Mouse (Mus musculus) intestine, embryonic 15.5 days (tissue): Measurements from ENCODE around the gene Nrgn. TPM values are rescaled to one million over a fixed set of nuclear protein-coding genes. Genes with fewer than 3 reads are reported as not detected.

Source experiments
- ATAC-seq: fragments of 200-750 bp; cut with Nextera tagmentation; 2 replicates; pipeline ENCODE4 v1.8.0; 2017; ENCODE audit warnings: moderate TSS enrichment, moderate library complexity
- H3K27ac ChIP-seq: fragments of 300-500 bp; sonication (generic); 2 replicates; pipeline ENCODE4 v1.5.1; 2015; ENCODE audit warnings: mild to moderate bottlenecking, inconsistent platforms
- H3K27me3 ChIP-seq: fragments of 300-500 bp; sonication (generic); replicated peaks from 2 replicates; pipeline ENCODE4 v1.6.1; 2015; ENCODE audit warnings: inconsistent platforms
- H3K36me3 ChIP-seq: fragments of 300-500 bp; sonication (generic); 2 replicates; pipeline ENCODE4 v1.6.1; 2015; ENCODE audit warnings: inconsistent platforms
- H3K4me1 ChIP-seq: fragments of 300-500 bp; sonication (generic); replicated peaks from 2 replicates; pipeline ENCODE4 v1.6.1; 2015; ENCODE audit warnings: inconsistent platforms
- H3K4me2 ChIP-seq: fragments of 300-500 bp; sonication (generic); replicated peaks from 2 replicates; pipeline ENCODE4 v1.6.1; 2015; ENCODE audit warnings: mild to moderate bottlenecking, inconsistent platforms
- H3K4me3 ChIP-seq: fragments of 300-500 bp; sonication (generic); replicated peaks from 2 replicates; pipeline ENCODE4 v1.5.1; 2015; ENCODE audit warnings: inconsistent platforms
- H3K9ac ChIP-seq: fragments of 300-500 bp; sonication (generic); 2 replicates; pipeline ENCODE4 v1.6.1; 2015; ENCODE audit warnings: inconsistent platforms
- H3K9me3 ChIP-seq: fragments of 300-500 bp; sonication (generic); 2 replicates; pipeline ENCODE4 v1.6.1; 2016; ENCODE audit warnings: inconsistent platforms
- WGBS: fragments of 180-500 bp; shearing (Covaris S2); methylation state at CpG from one replicate; pipeline ENCODE4 v1.1.7; 2015; 5-methylcytosine and 5-hydroxymethylcytosine counted together
- polyA plus RNA-seq: library from polyadenylated mRNA; unstranded; fragments of >200 nt; fragmentation: Nextera tagmentation; extraction: Ambion mirVana; gene quantifications from 2 replicates; pipeline ENCODE4 v1.2.1, GENCODE M21; 2015

Nrgn gene
- polyA plus RNA-seq, 1 experiment from 2014 or later, result 3.7 TPM

- no peaks in the 10 kb centered on the region for H3K36me3 ChIP-seq
- no peaks in the 10 kb centered on the region for H3K9me3 ChIP-seq
- 67% methylated on average over 1 of the region's 1 CpGs for WGBS
- peaks cover 16% of the 10 kb centered on the region for H3K4me1 ChIP-seq
- ATAC-seq, result no peak
- no peak overlapping the region for H3K27ac ChIP-seq
- H3K4me2 ChIP-seq, result no peak overlapping the region
- H3K9ac ChIP-seq, result no peak overlapping the region
- H3K4me3 ChIP-seq, result no peak overlapping the region
- peaks cover 45% of the 10 kb centered on the region for H3K27me3 ChIP-seq
Measured at GRCm38 (mm10) chr9:37550435-37550834, 2.3 kb downstream of the Nrgn start.

DNA sequence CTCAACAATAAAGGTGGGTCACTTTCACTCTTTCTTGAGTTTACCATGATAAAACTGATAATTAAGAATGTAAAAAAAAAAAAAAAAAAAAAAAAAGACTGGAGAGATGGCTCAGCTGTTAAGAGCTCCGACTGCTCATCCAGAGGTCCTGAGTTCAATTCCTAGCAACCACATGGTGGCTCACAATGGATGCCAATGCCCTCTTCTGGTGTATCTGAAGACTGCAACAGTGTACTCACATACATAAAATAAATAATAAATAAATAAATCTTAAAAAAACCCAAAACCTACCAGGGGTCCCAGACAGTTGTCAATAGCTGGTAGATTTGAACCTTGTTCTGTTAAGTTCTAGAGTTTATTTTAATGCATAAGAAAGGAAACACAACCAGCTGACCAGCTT, 5.8 kb downstream of the Nrgn start:
- Histone ChIP-seq H3K4me3 (no peak overlapping the region), H3K27ac (no peak overlapping the region), H3K4me2 (no peak overlapping the region), H3K9me3 (no peaks in the 10 kb centered on the region), H3K4me1 (peaks cover 10% of the 10 kb centered on the region), H3K36me3 (no peaks in the 10 kb centered on the region), H3K27me3 (peaks cover 32% of the 10 kb centered on the region), H3K9ac (no peak overlapping the region)
- no peak for ATAC-seq
- WGBS, result 79% methylated on average over 1 of the region's 1 CpGs

GRCm38 (mm10) chr9:37545847-37546452, 6.8 kb downstream of the Nrgn start:
- H3K27me3 ChIP-seq, result peaks cover 25% of the 10 kb centered on the region
- no peak overlapping the region for H3K27ac ChIP-seq
- no peaks in the 10 kb centered on the region for H3K9me3 ChIP-seq
- no peak overlapping the region for H3K4me3 ChIP-seq
- no peaks in the 10 kb centered on the region for H3K36me3 ChIP-seq
- ATAC-seq, result no peak; the same call in 1 of the 2 replicates
- peaks cover 7% of the 10 kb centered on the region; the same call in 1 of the 2 replicates for H3K4me1 ChIP-seq
- no peak overlapping the region for H3K9ac ChIP-seq
- H3K4me2 ChIP-seq, result peak overlapping the region; percentile 37
- WGBS, result 20% methylated on average over 27 of the region's 27 CpGs

GRCm38 (mm10) chr9:37545166-37545610, 7.5 kb downstream of the Nrgn start:
- Histone ChIP-seq H3K4me1 (peaks cover 7% of the 10 kb centered on the region; the same call in 1 of the 2 replicates), H3K27me3 (peaks cover 17% of the 10 kb centered on the region), H3K9ac (no peak overlapping the region), H3K36me3 (no peaks in the 10 kb centered on the region), H3K27ac (no peak overlapping the region), H3K4me3 (peak overlapping the region; percentile 38), H3K9me3 (no peaks in the 10 kb centered on the region), H3K4me2 (peak overlapping the region; percentile 82)
- peak; percentile 32 for ATAC-seq
- 23% methylated on average over 17 of the region's 17 CpGs for WGBS

DNA sequence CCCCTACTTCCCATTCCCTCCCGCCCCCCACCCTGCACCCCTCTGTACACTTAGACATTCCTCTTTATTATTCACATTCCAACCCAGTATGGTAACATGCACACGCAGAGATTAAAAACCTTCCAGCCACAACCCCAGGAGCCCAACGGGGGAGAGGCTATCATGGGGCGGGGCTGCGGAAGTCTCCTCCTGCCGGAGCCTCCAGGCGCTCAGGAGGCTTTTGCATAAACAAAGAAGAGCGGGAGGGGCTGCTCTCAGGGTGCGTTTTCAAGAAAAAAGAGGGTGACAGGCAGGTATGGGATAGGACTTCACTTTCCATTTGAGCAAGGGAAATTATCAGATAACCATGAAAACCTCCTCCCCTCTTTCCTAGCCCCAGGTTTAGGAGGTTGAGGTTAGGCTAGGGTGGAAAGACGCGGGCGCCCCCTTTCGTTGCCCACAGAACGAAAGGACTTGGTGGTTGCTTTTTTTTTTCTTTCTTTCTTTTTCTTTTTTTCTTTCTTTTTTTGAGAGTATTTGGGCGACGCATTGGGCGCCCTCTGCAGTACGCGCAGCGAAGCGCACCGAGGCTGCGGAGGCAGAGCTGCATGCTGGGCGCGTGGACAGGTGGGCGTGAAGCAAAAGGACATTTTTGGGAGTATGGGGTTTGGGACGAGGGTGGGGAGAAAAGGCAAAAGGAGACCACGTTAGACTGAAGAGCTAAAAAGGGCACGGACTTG, 8.1 kb downstream of the Nrgn start:
- H3K4me1 ChIP-seq, result peaks cover 7% of the 10 kb centered on the region; the same call in 1 of the 2 replicates
- no peaks in the 10 kb centered on the region for H3K36me3 ChIP-seq
- H3K4me2 ChIP-seq, result peak overlapping the region; percentile 82
- no peak overlapping the region for H3K27ac ChIP-seq
- 2% methylated on average over 29 of the region's 29 CpGs for WGBS
- H3K9me3 ChIP-seq, result no peaks in the 10 kb centered on the region
- peak; percentile 83 for ATAC-seq
- peaks cover 15% of the 10 kb centered on the region for H3K27me3 ChIP-seq
- H3K4me3 ChIP-seq, result peak overlapping the region; percentile 38
- peak overlapping the region; percentile 11; the same call in 1 of the 2 replicates for H3K9ac ChIP-seq

- ATAC-seq, result peak; percentile 17; the same call in 1 of the 2 replicates
- Histone ChIP-seq H3K9ac (no peak overlapping the region), H3K36me3 (no peaks in the 10 kb centered on the region), H3K27me3 (peaks cover 15% of the 10 kb centered on the region), H3K4me3 (peak overlapping the region; percentile 38), H3K9me3 (no peaks in the 10 kb centered on the region), H3K27ac (no peak overlapping the region), H3K4me2 (peak overlapping the region; percentile 82), H3K4me1 (peaks cover 13% of the 10 kb centered on the region; the same call in 1 of the 2 replicates)
- WGBS, result 30% methylated on average over 12 of the region's 12 CpGs
Measured at GRCm38 (mm10) chr9:37543869-37544440, 8.7 kb downstream of the Nrgn start.

DNA sequence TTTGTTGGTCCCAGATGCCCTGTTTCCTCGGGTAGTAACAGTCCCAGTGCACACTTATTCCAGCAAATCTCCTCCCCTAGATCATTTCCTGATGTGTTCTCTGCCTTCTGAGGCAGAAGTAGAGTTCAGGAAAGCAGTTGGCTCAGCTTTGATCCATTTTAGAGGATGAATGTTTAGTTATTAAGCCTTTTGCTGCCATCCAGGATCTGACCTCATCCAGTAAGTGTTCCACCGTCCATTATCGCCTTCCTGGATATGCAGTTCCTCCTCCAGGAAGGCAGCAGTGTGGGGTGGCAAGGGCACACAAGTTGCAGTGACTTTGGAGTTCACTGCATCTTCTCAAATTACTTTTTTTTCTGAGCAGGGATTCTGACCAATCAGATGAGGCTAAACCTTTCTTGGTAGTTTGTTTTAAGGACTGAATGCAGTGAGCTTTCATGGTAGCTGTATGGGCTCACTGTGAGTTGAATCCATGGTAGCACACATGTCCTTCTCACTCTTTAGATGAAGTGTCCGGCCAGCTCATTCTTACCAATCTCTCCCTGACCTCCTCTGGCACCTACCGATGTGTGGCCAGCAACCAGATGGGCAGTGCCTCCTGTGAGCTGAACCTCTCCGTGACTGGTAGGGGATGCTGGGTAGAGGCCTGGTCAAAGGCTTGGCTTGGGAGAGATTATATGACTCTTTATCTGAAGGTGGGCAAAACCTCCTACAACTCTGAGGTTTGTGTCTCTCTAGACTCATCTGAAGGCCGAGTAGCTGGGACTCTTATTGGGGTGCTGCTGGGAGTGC, 10.7 kb downstream of the Nrgn start:
- Histone ChIP-seq H3K4me1 (peaks cover 13% of the 10 kb centered on the region; the same call in 1 of the 2 replicates), H3K4me3 (no peak overlapping the region), H3K27ac (no peak overlapping the region), H3K36me3 (no peaks in the 10 kb centered on the region), H3K4me2 (no peak overlapping the region), H3K9ac (no peak overlapping the region), H3K27me3 (peaks cover 15% of the 10 kb centered on the region), H3K9me3 (no peaks in the 10 kb centered on the region)
- ATAC-seq, result no peak
- WGBS, result 68% methylated on average over 7 of the region's 7 CpGs

DNA sequence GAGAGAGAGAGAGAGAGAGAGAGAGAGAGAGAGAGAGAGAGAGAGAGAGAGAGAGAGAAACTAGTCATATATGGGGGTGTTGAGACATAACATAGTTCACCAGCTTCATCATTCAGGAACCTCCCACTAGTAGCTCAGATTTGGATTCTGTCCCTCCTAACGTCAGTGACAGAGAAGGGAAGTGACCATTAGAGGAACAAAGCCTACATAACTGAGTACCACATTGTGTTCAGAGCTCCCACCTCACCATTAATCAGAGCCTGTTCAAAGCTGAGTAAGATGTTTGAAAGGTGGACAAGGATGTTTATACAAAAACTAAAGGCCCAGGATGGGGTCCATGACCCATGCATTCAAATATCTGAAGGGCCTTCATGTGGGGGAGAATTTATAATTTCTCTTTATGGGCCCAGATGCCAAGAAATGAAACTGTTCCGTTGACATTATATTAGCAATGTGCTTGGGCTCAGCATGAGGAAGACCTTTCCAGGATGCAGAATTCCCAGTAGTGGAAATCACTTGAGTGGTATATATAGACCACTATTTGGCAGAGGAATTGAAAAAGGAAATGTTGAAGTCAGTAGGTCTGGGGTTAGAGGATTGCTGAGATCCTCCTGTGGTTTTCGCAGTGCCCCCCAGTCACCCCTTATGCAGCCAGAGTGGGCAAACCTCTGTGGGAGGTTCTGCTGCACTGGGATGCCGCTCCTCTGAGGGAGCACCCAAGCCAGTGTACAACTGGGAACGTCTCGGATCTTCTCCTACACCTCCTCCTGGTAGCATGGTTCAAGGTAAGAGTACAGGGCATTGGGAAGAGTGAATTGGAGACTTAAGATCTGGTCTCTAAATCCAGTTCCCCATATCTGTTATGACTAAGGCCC, 11.8 kb downstream of the Nrgn start:
- no peak overlapping the region for H3K4me2 ChIP-seq
- H3K4me3 ChIP-seq, result no peak overlapping the region
- H3K27ac ChIP-seq, result no peak overlapping the region
- H3K4me1 ChIP-seq, result peaks cover 12% of the 10 kb centered on the region; the same call in 1 of the 2 replicates
- no peak for ATAC-seq
- no peaks in the 10 kb centered on the region for H3K9me3 ChIP-seq
- WGBS, result 71% methylated on average over 6 of the region's 6 CpGs
- H3K9ac ChIP-seq, result no peak overlapping the region
- no peaks in the 10 kb centered on the region for H3K36me3 ChIP-seq
- H3K27me3 ChIP-seq, result peaks cover 10% of the 10 kb centered on the region

GRCm38 (mm10) chr9:37540226-37540625, 12.5 kb downstream of the Nrgn start:
- H3K27ac ChIP-seq, result no peak overlapping the region
- H3K4me1 ChIP-seq, result peaks cover 10% of the 10 kb centered on the region; the same call in 1 of the 2 replicates
- H3K9ac ChIP-seq, result no peak overlapping the region
- H3K27me3 ChIP-seq, result peaks cover 2% of the 10 kb centered on the region
- no peak overlapping the region for H3K4me3 ChIP-seq
- WGBS, result 89% methylated on average over 4 of the region's 4 CpGs
- no peaks in the 10 kb centered on the region for H3K9me3 ChIP-seq
- ATAC-seq, result no peak
- no peaks in the 10 kb centered on the region for H3K36me3 ChIP-seq
- H3K4me2 ChIP-seq, result no peak overlapping the region

DNA sequence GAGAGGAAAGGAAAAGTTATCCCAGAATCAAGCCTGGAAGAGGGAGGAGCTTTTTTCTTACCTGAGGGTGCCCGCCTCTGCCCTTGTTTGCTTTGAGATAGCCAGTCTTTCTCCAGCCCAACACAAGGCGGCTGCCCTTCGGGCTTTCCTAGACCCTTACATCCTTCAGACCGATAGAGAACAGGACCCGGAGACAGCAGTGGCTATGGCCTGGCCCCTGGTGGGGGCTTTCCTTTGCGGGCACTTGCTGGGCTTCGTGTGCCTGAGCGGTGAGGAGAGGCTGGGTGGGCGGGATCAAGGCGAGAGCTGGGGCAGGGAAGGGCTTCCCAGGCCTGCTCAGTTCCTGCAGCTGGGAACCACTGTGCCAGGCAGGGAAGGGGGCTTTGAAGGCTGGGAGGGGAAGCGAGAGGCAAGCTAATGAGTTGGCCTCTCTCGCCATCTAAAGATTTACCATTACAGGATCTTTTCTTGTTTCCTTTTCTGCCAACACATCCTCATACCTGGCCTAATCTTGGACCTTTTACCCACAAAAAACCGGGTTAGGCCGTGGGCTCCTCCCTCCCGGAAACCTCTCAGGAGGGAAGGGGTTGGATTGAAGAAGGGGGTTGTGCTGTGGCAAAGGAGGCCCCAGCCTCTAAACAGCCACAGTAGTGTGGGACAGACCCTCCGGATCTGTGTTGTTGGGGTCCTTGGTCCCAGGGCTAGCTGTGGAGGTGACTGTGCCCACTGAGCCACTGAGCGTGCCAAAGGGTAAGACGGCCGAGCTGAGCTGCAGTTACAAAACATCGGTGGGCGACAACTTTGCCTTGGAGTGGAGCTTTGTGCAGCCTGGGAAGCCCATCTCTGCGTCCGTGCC, 13.3 kb downstream of the Nrgn start, which contains the start of gene Vsig2:
Vsig2 (plus strand) TSS at position 86 of the 856 bp plus-strand sequence.
- no peaks in the 10 kb centered on the region for H3K27me3 ChIP-seq
- 53% methylated on average over 23 of the region's 23 CpGs for WGBS
- ATAC-seq, result no peak; the same call in 1 of the 2 replicates
- H3K9ac ChIP-seq, result no peak within 1 kb of the TSS
- H3K36me3 ChIP-seq, result no peaks in the 10 kb centered on the region
- no peak within 1 kb of the TSS for H3K4me3 ChIP-seq
- peak within 1 kb of the TSS; percentile 34; the same call in 1 of the 2 replicates for H3K4me2 ChIP-seq
- no peaks in the 10 kb centered on the region for H3K9me3 ChIP-seq
- H3K27ac ChIP-seq, result no peak within 1 kb of the TSS
- H3K4me1 ChIP-seq, result peaks cover 7% of the 10 kb centered on the region; the same call in 1 of the 2 replicates
